Mouse (Mus musculus) C2C12 (cell line): ENCODE results near the gene Uqcc1.

Source experiments
- CEBPB ChIP-seq: IDR thresholded peaks from one replicate; pipeline ENCODE4 v1.6.1; 2011; ENCODE audit warnings: low read depth, mild to moderate bottlenecking, control low read depth, moderate library complexity
- CTCF ChIP-seq: IDR thresholded peaks from one replicate; pipeline ENCODE4 v1.5.1; 2011; ENCODE audit not compliant: control insufficient read depth, insufficient read depth, insufficient read length
- MAX ChIP-seq: IDR thresholded peaks from one replicate; pipeline ENCODE4 v1.6.1; 2011; ENCODE audit warnings: mild to moderate bottlenecking, control low read depth
- MYOG ChIP-seq: IDR thresholded peaks from one replicate; pipeline ENCODE4 v1.6.1; 2011; ENCODE audit not compliant: control insufficient read depth, insufficient read length; ENCODE audit errors: extremely low read depth
- USF1 ChIP-seq: IDR thresholded peaks from one replicate; pipeline ENCODE4 v1.6.1; 2011; ENCODE audit warnings: low read depth, mild to moderate bottlenecking, control low read depth, moderate library complexity

- TF ChIP-seq MAX (no peak), USF1 (no peak), CTCF (no peak), MYOG (no peak), CEBPB (no peak)
These were observed 68.5 kb downstream of the Uqcc1 start for GRCm38 (mm10) chr2:155861581-155861980.
